Mouse (Mus musculus) cortical plate, adult 2 months (tissue): ENCODE data around the gene Dscaml1. TPM values are rescaled to one million over a fixed set of nuclear protein-coding genes. Genes with fewer than 3 reads are reported as not detected.

ENCODE experiments used
- H3K27ac ChIP-seq: fragments of 200-500 bp; 2 replicates; pipeline ENCODE4 v1.5.1; 2012; ENCODE audit warnings: low read length, control low read depth, inconsistent platforms; ENCODE audit not compliant: insufficient read depth
- H3K4me1 ChIP-seq: fragments of 200-500 bp; 2 replicates; pipeline ENCODE4 v1.6.1; 2011; ENCODE audit warnings: low read length; ENCODE audit not compliant: control insufficient read depth, insufficient read depth
- H3K4me3 ChIP-seq: fragments of 200-500 bp; 2 replicates; pipeline ENCODE4 v1.5.1; 2011; ENCODE audit warnings: mild to moderate bottlenecking, low read length, control low read depth; ENCODE audit not compliant: insufficient read depth
- CTCF ChIP-seq: fragments of 200-500 bp; IDR thresholded peaks from 2 replicates; pipeline ENCODE4 v1.5.1; 2011; ENCODE audit warnings: mild to moderate bottlenecking, control low read depth, low read length; ENCODE audit not compliant: insufficient read depth; ENCODE audit errors: extremely low read depth
- POLR2A ChIP-seq: fragments of 200-500 bp; IDR thresholded peaks from 2 replicates; pipeline ENCODE4 v1.6.1; 2011; ENCODE audit warnings: mild to moderate bottlenecking, low read length, control low read depth; ENCODE audit not compliant: insufficient read depth; ENCODE audit errors: extremely low read depth
- polyA plus RNA-seq: library from polyadenylated mRNA; depleted of rRNA; stranded (reverse); fragments of >200 nt; gene quantifications from 2 replicates; pipeline ENCODE4 v1.2.3, GENCODE M21; 2012

The Dscaml1 gene
- polyA plus RNA-seq, 1 experiment: 29.7 TPM

- TF ChIP-seq POLR2A: no peak
- no peak for TF ChIP-seq CTCF
- Histone ChIP-seq H3K27ac (peak overlapping the region; percentile 85), H3K4me3 (no peak overlapping the region), H3K4me1 (peaks cover 20% of the 10 kb centered on the region)
Observed at GRCm38 (mm10) chr9:45470746-45471471, 44.5 kb downstream of the Dscaml1 start.

- TF ChIP-seq CTCF (no peak), POLR2A (no peak)
- peak overlapping the region; percentile 85 for H3K27ac ChIP-seq
- no peak overlapping the region for H3K4me3 ChIP-seq
- H3K4me1 ChIP-seq: peaks cover 20% of the 10 kb centered on the region
Observed at GRCm38 (mm10) chr9:45471691-45472090, 45.3 kb downstream of the Dscaml1 start.

GRCm38 (mm10) chr9:45474874-45475273 lies 48.4 kb downstream of the Dscaml1 start:
- H3K27ac ChIP-seq: no peak overlapping the region
- H3K4me3 ChIP-seq: no peak overlapping the region
- peaks cover 17% of the 10 kb centered on the region for H3K4me1 ChIP-seq
- TF ChIP-seq CTCF (no peak), POLR2A (no peak)

GRCm38 (mm10) chr9:45480936-45481335 lies 54.5 kb downstream of the Dscaml1 start:
- Histone ChIP-seq H3K4me1 (peaks cover 8% of the 10 kb centered on the region), H3K27ac (no peak overlapping the region), H3K4me3 (no peak overlapping the region)
- no peak for TF ChIP-seq CTCF
- TF ChIP-seq POLR2A: no peak

GRCm38 (mm10) chr9:45486665-45487074 lies 60.2 kb downstream of the Dscaml1 start:
- H3K27ac ChIP-seq: peak overlapping the region; percentile 58
- no peak overlapping the region for H3K4me3 ChIP-seq
- H3K4me1 ChIP-seq: peaks cover 2% of the 10 kb centered on the region; the same call in 1 of the 2 replicates
- TF ChIP-seq POLR2A: no peak
- TF ChIP-seq CTCF: no peak

GRCm38 (mm10) chr9:45487179-45487801 lies 60.9 kb downstream of the Dscaml1 start:
- Histone ChIP-seq H3K4me3 (no peak overlapping the region), H3K4me1 (no peaks in the 10 kb centered on the region; the same call in 1 of the 2 replicates), H3K27ac (peak overlapping the region; percentile 83; the same call in 1 of the 2 replicates)
- TF ChIP-seq CTCF (no peak), POLR2A (no peak)

GRCm38 (mm10) chr9:45490899-45491298 lies 64.5 kb downstream of the Dscaml1 start:
- H3K4me1 ChIP-seq: no peaks in the 10 kb centered on the region; the same call in 1 of the 2 replicates
- TF ChIP-seq CTCF (no peak), POLR2A (no peak)
- no peak overlapping the region for H3K27ac ChIP-seq
- no peak overlapping the region for H3K4me3 ChIP-seq

GRCm38 (mm10) chr9:45494889-45495288 lies 68.5 kb downstream of the Dscaml1 start:
- TF ChIP-seq POLR2A: no peak
- Histone ChIP-seq H3K27ac (no peak overlapping the region), H3K4me3 (no peak overlapping the region), H3K4me1 (no peaks in the 10 kb centered on the region; the same call in 1 of the 2 replicates)

GRCm38 (mm10) chr9:45496340-45496739 lies 69.9 kb downstream of the Dscaml1 start:
- no peak overlapping the region for H3K27ac ChIP-seq
- no peaks in the 10 kb centered on the region; the same call in 1 of the 2 replicates for H3K4me1 ChIP-seq
- H3K4me3 ChIP-seq: no peak overlapping the region
- TF ChIP-seq CTCF (no peak), POLR2A (no peak)

- Histone ChIP-seq H3K4me3 (no peak overlapping the region), H3K27ac (no peak overlapping the region), H3K4me1 (no peaks in the 10 kb centered on the region; the same call in 1 of the 2 replicates)
- TF ChIP-seq CTCF: no peak
Observed at GRCm38 (mm10) chr9:45496944-45497343, 70.5 kb downstream of the Dscaml1 start.
